Mouse (Mus musculus): ENCODE data around the gene Rraga. TPM values are rescaled to one million over a fixed set of nuclear protein-coding genes. Genes with fewer than 3 reads are reported as not detected.

The Rraga gene
- total and polyA plus RNA-seq, 3 experiments = 29.3 to 65.5 (median 55.3) TPM

Other genes starting within 250 kb of the Rraga start
- not detected for gene Saxo1, start 17.3 kb upstream of the Rraga start, total RNA-seq (2021)
- 0.16 and 0.18 TPM in 2 replicates for gene Saxo1, start 17.3 kb upstream of the Rraga start, polyA plus RNA-seq (2012; rRNA removed)
- 1 to 10 TPM; 4.7 to 5.5 TPM for gene Haus6, start 36.4 kb downstream of the Rraga start, total RNA-seq (2021)
- gene Haus6, start 36.4 kb downstream of the Rraga start, polyA plus RNA-seq (2012; rRNA removed) = 1.3 and 1.8 TPM in 2 replicates
- gene Plin2, start 94.4 kb downstream of the Rraga start, total RNA-seq (2021) = 100 to 1,000 TPM; 115 to 120 TPM
- 89.4 and 117 TPM in 2 replicates for gene Plin2, start 94.4 kb downstream of the Rraga start, polyA plus RNA-seq (2012; rRNA removed)
- 10 to 100 TPM; 36.0 to 36.3 TPM for gene Dennd4c, start 172.9 kb downstream of the Rraga start, total RNA-seq (2021)
- gene Dennd4c, start 172.9 kb downstream of the Rraga start, polyA plus RNA-seq (2012; rRNA removed) = 7.1 and 12.4 TPM in 2 replicates

Measured in heart, adult 2 months (tissue).